ENCODE assay signal across 23 mouse cellular contexts in genomic region chr14:17411299-17411698, GRCm38 (mm10).
A peak's percentile ranks its signal among the peaks of the same experiment; 100 is the strongest.
DNase-seq lines count a peak whose midpoint lies in the region; ATAC-seq lines count a peak whose summit lies in the region.
"Had no signal": no experiment of that assay in that cellular context is flagged by ENCODE, and none has a peak within 500 bp of the region (broad histone marks: within the 10 kb centered on the region; RNA-seq: fewer than 3 reads in every experiment).

No protein-coding gene starts in this region.

- DNase-seq in kidney, postnatal 10 days, result no peak
- peak; percentile 6 for DNase-seq in lung, postnatal 36 days
- no peak for DNase-seq in lung, postnatal 10 days
- no peak for DNase-seq in embryonic facial prominence, embryonic 10.5 days (ENCODE audit: low spot score)
- no peak for DNase-seq in gastrocnemius, postnatal 36 days
- DNase-seq: adrenal gland, adult 8-10 months; cerebellum, adult 2 months; cerebellum, postnatal 25 days; forebrain, postnatal 0 days; gastrocnemius, postnatal 14 days; heart, adult 2 months; heart, postnatal 36 days; kidney, adult 8-10 months; kidney, postnatal 36 days; right cerebral cortex, postnatal 25 days had no signal

- no peak overlapping the region for H3K4me3 ChIP-seq in kidney, embryonic 15.5 days (replicated peaks)
- no peak overlapping the region for H3K4me3 ChIP-seq in embryonic facial prominence, embryonic 10.5 days
- H3K4me3 ChIP-seq in stomach, embryonic 15.5 days (replicated peaks), result no peak overlapping the region
- H3K4me3 ChIP-seq: heart, adult 2 months; limb, embryonic 15.5 days had no signal

- H3K27ac ChIP-seq in kidney, embryonic 15.5 days, result no peak overlapping the region
- H3K27ac ChIP-seq in embryonic facial prominence, embryonic 10.5 days (replicated peaks), result peak overlapping the region; percentile 6; the same call in 1 of the 2 replicates
- peak overlapping the region; percentile 22; the same call in 1 of the 2 replicates for H3K27ac ChIP-seq in stomach, embryonic 15.5 days
- H3K27ac ChIP-seq: heart, adult 2 months; hindbrain, embryonic 14.5 days; limb, embryonic 15.5 days; liver, embryonic 14.5 days had no signal

- no peaks in the 10 kb centered on the region for H3K27me3 ChIP-seq in kidney, embryonic 15.5 days
- no peaks in the 10 kb centered on the region for H3K27me3 ChIP-seq in embryonic facial prominence, embryonic 10.5 days (replicated peaks; ENCODE audit: low read depth, poor library complexity, severe bottlenecking)
- H3K27me3 ChIP-seq in stomach, embryonic 15.5 days (replicated peaks), result no peaks in the 10 kb centered on the region
- H3K27me3 ChIP-seq: limb, embryonic 15.5 days had no signal

- no peak overlapping the region for H3K9ac ChIP-seq in kidney, embryonic 15.5 days
- H3K9ac ChIP-seq in stomach, embryonic 15.5 days, result no peak overlapping the region
- H3K9ac ChIP-seq: forebrain, postnatal 0 days; hindbrain, embryonic 14.5 days; limb, embryonic 15.5 days; liver, embryonic 14.5 days had no signal

- no peaks in the 10 kb centered on the region for H3K9me3 ChIP-seq in kidney, embryonic 15.5 days (replicated peaks)
- H3K9me3 ChIP-seq in embryonic facial prominence, embryonic 10.5 days, result no peaks in the 10 kb centered on the region
- H3K9me3 ChIP-seq in stomach, embryonic 15.5 days, result no peaks in the 10 kb centered on the region
- H3K9me3 ChIP-seq: limb, embryonic 15.5 days had no signal

- ATAC-seq in kidney, embryonic 15.5 days (replicated peaks; ENCODE audit: low FRiP score), result 0 out of 2 replicates have a peak, but pooled peaks have one; percentile 12
- peak; percentile 65; the same call in 1 of the 2 replicates for ATAC-seq in stomach, embryonic 15.5 days (ENCODE audit: insufficient read depth, low FRiP score, low read depth)
- ATAC-seq: activated CD4-positive, CD25-positive, alpha-beta regulatory T cell, adult 4 months; forebrain, postnatal 0 days; inflammation-experienced regulatory T-cells, adult 6 months had no signal

- intact Hi-C loops in gastrocnemius, postnatal 36 days (cut with DNase I), result no loop called here

- 29% methylated on average over 1 of the region's 1 CpGs for WGBS in kidney, embryonic 15.5 days
- WGBS in embryonic facial prominence, embryonic 10.5 days, result 63% methylated on average over 1 of the region's 1 CpGs
- WGBS in stomach, embryonic 15.5 days, result 33% methylated on average over 1 of the region's 1 CpGs

- H3K36me3 ChIP-seq in kidney, embryonic 15.5 days, result no peaks in the 10 kb centered on the region
- no peaks in the 10 kb centered on the region for H3K36me3 ChIP-seq in embryonic facial prominence, embryonic 10.5 days (replicated peaks)
- H3K36me3 ChIP-seq in stomach, embryonic 15.5 days, result no peaks in the 10 kb centered on the region
- H3K36me3 ChIP-seq: limb, embryonic 15.5 days had no signal

- H3K4me1 ChIP-seq in kidney, embryonic 15.5 days, result peaks cover 7% of the 10 kb centered on the region
- peaks cover 13% of the 10 kb centered on the region for H3K4me1 ChIP-seq in embryonic facial prominence, embryonic 10.5 days
- H3K4me1 ChIP-seq in stomach, embryonic 15.5 days, result no peaks in the 10 kb centered on the region

- H3K4me2 ChIP-seq in kidney, embryonic 15.5 days, result no peak overlapping the region
- no peak overlapping the region for H3K4me2 ChIP-seq in stomach, embryonic 15.5 days
- H3K4me2 ChIP-seq: hindbrain, embryonic 14.5 days; limb, embryonic 15.5 days; midbrain, embryonic 11.5 days had no signal
